Mouse (Mus musculus) stomach, postnatal 0 days (tissue): ENCODE measurements around the gene Bcl2l14.

Experiments
- CTCF ChIP-seq: IDR thresholded peaks from 2 replicates; pipeline ENCODE4 v1.5.1; 2016; ENCODE audit warnings: antibody characterized with exemption, low read depth, mild to moderate bottlenecking, moderate library complexity
- EP300 ChIP-seq: optimal IDR thresholded peaks from 2 replicates; pipeline ENCODE3; 2016; ENCODE audit warnings: antibody characterized with exemption

- TF ChIP-seq CTCF (no peak), EP300 (no peak)
Measured at GRCm38 (mm10) chr6:134348526-134349067, 47.5 kb upstream of the Bcl2l14 start.
